Mouse (Mus musculus) layer of hippocampus, adult 2 months (tissue): ENCODE measurements around the gene Krtap28-10. TPM values are rescaled to one million over a fixed set of nuclear protein-coding genes. Genes with fewer than 3 reads are reported as not detected.

Experiments used
- DNase-seq, 2 experiments: peaks; one replicate each; pipeline ENCODE4 v3.0.0; 2022; ENCODE audit warnings: low spot score in 2 of 2
- H3K27ac ChIP-seq: fragments of 200-600 bp; 2 replicates; pipeline ENCODE4 v1.8.1; 2022
- H3K4me3 ChIP-seq: fragments of 200-600 bp; 2 replicates; pipeline ENCODE4 v1.8.1; 2022; ENCODE audit warnings: mild to moderate bottlenecking
- CTCF ChIP-seq: fragments of 200-600 bp; conservative IDR thresholded peaks from 2 replicates; pipeline ENCODE4 v1.8.1; 2022; ENCODE audit warnings: antibody characterized with exemption, mild to moderate bottlenecking, moderate library complexity
- long read RNA-seq, 2 experiments: library from polyadenylated mRNA; stranded (forward); transcript quantifications; one replicate each; pipeline ENCODE4 v2.0.0; 2021; ENCODE audit warnings: borderline mapping rate in 2 of 2
- total RNA-seq, 2 experiments: library from RNA; stranded (reverse); gene quantifications; 2 replicates each; pipeline ENCODE4 v1.2.3; 2021

Gene Krtap28-10
- not detected for total RNA-seq
- long read RNA-seq, experiment 1 = 0 reads
- long read RNA-seq, experiment 2 = 0 reads

DNA sequence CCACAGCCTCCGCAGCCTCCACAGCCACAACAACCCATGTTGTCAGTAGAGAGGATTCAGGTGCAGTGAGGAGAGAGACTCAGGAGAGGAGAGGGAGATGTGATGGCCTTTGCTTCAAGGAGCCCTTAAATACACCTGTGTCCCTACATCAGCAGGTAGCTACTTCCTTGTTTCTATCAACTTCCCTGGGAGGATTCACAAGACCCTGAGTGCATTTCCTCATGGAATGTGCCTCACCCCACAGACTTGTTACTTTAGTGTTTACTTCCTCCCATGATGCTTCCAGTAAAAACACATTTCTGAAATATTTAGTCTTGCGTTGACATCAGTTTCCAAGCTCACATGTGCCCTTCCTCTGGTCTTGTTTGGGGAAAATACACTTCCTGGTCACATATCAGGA is at the start of gene Krtap28-10:
Gene Krtap28-10 (minus strand): TSS at position 101 of the 400 bp plus-strand sequence.
- no peak within 1 kb of the TSS for H3K4me3 ChIP-seq
- no peak for TF ChIP-seq CTCF
- no peak within 1 kb of the TSS for H3K27ac ChIP-seq
- DNase-seq = no peak

DNA sequence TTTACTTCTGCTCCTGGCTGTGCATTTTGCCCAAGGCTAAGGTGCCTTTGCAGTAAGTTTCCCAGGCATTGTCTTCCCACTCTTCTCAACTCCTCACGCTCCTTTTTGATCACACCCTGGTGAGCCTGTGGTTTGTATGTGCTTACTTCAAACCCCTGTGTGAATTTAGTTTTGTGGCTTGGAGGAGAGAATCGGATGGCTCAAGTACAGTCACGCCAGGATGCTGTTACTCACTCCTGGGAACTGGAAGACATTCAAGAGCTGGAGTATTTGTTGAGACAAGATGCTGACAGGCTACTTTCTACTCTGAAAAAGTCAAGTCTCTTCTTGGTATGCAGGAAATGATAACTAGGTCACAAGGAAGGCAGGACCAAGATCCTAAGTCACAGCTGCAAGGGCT is 49.0 kb upstream of the Krtap28-10 start:
- no peak for TF ChIP-seq CTCF
- no peak for DNase-seq
- no peak overlapping the region for H3K4me3 ChIP-seq
- no peak overlapping the region for H3K27ac ChIP-seq

DNA sequence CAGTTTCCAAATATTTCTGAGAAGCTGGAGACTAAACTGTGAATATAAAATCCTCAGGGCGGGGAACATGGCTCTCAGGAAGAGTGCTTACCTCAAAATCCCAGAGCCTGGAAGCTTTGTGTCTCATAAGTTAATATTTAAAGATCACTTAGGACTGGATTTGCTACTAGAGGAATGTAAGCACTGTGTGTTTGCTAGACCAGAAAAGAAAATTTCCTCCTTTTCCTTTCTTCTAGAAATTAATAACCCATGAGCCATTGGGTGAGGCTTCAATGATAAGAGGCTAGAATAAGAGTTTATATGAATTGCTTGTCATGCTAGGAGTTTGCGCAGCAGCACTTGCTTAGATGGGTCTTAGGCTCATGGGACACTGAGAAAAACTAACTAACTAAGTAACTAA is 42.5 kb upstream of the Krtap28-10 start:
- Histone ChIP-seq H3K4me3 (no peak overlapping the region), H3K27ac (no peak overlapping the region)
- no peak for DNase-seq
- TF ChIP-seq CTCF = no peak

DNA sequence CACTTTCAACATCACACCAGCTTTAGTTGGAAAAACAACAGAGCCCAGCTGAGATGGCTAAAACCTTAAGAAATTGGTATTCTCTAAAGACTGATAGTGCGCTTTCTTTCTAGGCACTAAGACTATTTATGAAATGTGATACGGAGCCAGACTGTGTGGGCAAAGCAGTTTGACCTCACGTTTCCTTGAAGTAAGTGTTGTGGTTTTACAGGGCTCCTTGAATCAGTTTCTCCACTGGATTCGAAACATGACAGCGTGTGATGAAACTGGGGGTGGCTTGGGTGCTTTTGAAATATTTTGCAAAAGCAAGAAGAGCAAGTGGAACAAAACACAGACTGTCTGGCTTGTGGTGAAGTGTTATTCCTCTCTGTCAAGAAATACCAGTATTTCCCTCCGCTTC is 34.7 kb upstream of the Krtap28-10 start:
- DNase-seq = peak in 1 of 2 experiments; percentile 5
- no peak for TF ChIP-seq CTCF
- Histone ChIP-seq H3K27ac (no peak overlapping the region), H3K4me3 (no peak overlapping the region)

DNA sequence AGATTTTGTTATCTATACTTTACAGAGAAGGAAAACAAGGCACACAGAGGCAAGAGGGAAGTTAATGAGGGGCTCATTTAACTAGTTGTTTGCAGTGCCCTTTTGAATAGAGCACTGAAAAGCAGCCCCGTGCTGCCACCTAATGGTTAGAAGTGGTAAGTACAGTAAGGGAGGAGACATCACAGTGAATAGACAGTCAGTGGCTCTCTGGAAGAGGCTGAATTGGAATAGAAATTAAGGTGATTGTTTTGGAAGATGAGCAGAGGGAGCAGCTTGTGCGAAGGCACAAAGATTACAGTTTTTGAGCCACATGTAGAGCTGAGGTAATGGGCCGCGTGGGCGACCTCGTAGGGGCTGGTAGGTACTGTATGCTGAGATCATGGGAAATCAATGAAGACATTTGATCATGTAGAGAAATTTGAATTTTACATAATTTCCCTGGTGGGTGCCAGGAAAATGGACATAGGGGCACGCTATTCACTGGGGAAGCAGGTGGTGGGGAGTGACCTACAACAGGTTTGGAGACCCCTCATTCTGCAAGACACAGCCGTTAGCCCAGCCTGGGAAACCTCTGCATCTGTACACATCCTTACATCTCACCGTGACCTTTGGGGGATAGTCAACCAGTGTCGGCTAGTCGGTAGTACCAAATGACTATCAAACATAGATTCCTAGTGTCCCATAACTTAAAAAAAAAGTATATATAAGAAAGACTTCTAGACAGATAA is 34.1 kb upstream of the Krtap28-10 start:
- TF ChIP-seq CTCF = peak; percentile 94
- peak overlapping the region; percentile 41 for H3K4me3 ChIP-seq
- peak; percentile 7 to 55 for DNase-seq
- no peak overlapping the region for H3K27ac ChIP-seq

DNA sequence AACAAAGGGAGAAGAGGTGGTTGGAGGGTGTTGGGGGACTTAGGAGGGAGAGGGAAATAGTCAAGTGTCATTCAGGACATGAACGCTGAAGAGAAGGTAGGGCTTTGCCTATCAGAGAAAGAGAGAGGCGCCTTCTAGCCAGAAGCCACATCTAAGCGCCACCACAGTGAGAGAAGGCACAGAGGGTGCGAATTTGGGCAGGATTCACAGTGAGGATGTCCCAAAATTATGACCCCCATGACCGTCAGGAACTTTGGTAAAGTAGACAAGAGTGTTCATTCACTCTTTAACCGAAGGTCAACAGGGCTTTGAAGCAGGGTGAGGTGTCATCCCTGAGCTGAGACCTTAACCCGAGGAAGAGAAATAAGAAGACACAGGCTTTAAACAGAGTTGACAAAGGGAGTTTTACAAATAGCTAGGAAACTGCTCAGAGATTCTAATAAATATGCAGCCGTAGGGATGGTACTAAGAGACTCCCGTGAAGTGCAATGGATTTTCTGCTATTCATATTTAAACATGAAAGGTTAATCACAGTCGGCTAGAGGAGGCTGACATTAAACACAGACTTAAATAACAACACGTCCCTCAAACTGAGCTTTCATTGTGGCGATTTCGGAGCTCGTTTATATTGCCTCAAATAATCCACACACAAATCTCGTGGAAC is 33.4 kb upstream of the Krtap28-10 start:
- no peak overlapping the region for H3K27ac ChIP-seq
- no peak for TF ChIP-seq CTCF
- DNase-seq = no peak
- peak overlapping the region; percentile 41 for H3K4me3 ChIP-seq

DNA sequence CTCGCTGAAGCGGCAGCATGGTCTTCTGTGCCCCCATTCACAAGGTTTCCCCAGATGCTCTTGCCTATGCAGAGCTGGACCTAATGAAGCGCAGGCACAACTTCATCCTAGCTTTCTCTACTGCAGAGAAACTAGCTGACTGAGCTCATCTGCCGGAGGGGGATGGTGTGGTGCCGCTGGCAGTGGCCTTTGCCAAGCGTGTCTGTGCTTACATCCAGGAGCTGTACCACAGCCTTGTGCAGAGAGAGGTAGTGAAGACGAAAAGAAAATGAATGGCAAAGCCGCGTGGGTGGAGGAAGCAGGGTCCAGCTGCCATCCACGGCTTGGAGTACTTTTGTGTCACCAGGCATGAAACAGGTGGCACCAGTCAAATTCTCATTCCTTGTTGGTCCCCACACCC is 24.9 kb upstream of the Krtap28-10 start:
- peak in 1 of 2 experiments; percentile 22 for DNase-seq
- Histone ChIP-seq H3K4me3 (no peak overlapping the region), H3K27ac (no peak overlapping the region)
- TF ChIP-seq CTCF = no peak

DNA sequence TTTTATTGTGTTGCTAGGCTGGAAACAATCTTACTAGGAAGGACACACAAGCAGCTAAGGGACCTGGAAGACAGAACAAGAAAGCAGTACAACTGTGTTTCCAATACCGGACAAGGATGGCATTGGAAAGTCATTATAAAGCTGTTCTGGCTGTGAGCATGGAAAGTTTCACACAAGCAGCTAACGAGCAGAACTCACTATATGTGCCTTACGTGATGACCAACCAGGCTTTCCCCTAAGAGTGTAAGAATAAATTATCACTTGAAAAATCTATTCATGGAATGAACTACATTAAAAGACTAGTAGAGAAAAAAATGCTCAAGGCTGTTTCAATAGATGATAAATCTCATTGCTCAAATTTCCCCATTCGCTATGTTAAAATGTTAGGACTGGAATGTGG is 24.3 kb upstream of the Krtap28-10 start:
- no peak overlapping the region for H3K27ac ChIP-seq

DNA sequence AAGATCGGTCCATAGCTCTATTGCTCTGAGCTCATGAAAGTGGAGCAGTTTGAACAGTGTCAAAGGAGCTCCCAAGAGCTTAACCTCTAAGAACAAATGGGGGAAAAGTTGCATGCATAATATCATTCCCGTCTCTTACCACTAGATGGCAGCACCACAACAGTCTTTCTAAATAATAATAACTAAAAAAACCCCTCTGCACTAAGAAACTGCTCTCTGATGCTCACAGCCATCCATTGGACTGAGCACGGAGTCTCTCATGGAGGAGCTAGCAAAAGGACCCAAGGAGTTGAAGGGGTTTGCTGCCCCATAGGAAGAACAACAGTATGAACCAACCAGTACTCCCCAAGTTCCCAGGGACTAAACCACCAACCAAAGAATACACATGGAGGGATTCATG is 22.6 kb upstream of the Krtap28-10 start:
- peak; percentile 84 for TF ChIP-seq CTCF
- peak; percentile 9 to 25 for DNase-seq
- Histone ChIP-seq H3K27ac (no peak overlapping the region), H3K4me3 (no peak overlapping the region)

More for the DNA sequence above, 24.3 kb upstream of the Krtap28-10 start:
- DNase-seq = no peak
- TF ChIP-seq CTCF = no peak
- H3K4me3 ChIP-seq = no peak overlapping the region

DNA sequence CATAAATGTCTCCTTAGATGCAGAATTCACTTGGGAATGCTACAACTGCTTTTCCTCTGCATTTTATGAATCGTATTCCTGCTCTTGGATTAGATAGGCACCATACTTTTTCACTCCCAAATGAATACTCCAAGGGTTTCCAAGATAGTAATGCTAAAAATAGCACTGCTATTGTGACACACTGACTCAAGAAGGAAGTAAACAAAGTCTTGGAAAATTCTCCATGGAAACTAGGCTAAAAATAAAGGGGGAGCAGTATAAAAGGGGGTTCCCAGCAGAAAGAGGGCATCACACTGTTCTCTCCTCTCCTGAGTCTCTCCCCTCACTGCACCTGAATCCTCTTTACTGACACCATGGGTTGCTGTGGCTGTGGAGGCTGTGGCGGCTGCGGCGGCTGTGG is 18.4 kb upstream of the Krtap28-10 start, which contains the start of gene Krtap28-13:
Gene Krtap28-13 (plus strand): TSS at position 288 of the 400 bp plus-strand sequence.
- no peak for DNase-seq
- TF ChIP-seq CTCF = no peak
- no peak within 1 kb of the TSS for H3K27ac ChIP-seq
- no peak within 1 kb of the TSS for H3K4me3 ChIP-seq

DNA sequence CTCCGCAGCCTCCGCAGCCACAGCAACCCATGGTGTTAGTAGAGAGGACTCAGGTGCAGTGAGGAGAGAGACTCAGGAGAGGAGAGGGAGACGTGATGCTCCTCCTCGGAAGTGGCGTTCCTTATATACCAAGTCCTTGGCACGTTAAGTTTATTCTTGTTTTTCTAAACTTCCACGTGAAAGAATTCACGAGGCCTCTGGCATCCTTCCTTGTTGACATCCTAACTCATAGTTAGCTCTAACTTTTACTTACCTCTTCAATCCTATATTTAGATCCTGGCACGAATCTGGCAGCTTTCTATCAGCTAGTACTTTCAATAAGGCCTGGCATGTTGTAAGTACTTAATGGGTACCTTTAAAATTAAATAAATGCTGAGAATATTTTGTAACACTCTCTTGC is 17.0 kb upstream of the Krtap28-10 start, which contains the start of gene A030005K14Rik:
Gene A030005K14Rik (minus strand): TSS at position 101 of the 400 bp plus-strand sequence.
- H3K27ac ChIP-seq = no peak within 1 kb of the TSS
- TF ChIP-seq CTCF = no peak
- no peak for DNase-seq
- H3K4me3 ChIP-seq = no peak within 1 kb of the TSS

DNA sequence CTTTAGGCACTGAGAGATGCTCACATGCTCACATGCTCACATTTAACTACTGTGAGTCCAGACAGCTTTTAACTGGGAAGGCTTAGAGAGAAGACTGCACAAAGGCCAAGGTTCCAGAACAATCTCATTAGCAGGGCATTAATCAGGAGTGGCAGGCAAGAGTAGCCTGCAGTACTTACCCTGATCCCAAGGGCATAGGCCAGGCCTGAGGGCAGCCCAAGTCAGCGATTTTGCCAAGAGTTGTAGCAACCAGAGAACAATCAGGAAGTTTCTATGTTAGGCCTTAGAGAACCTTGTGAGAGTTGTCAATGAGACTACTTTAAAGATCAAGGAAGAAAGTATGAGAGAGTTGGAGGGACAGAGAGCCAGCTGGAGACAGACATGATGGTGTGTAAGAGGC is 16.2 kb upstream of the Krtap28-10 start:
- DNase-seq = no peak
- Histone ChIP-seq H3K4me3 (no peak overlapping the region), H3K27ac (no peak overlapping the region)
- no peak for TF ChIP-seq CTCF

DNA sequence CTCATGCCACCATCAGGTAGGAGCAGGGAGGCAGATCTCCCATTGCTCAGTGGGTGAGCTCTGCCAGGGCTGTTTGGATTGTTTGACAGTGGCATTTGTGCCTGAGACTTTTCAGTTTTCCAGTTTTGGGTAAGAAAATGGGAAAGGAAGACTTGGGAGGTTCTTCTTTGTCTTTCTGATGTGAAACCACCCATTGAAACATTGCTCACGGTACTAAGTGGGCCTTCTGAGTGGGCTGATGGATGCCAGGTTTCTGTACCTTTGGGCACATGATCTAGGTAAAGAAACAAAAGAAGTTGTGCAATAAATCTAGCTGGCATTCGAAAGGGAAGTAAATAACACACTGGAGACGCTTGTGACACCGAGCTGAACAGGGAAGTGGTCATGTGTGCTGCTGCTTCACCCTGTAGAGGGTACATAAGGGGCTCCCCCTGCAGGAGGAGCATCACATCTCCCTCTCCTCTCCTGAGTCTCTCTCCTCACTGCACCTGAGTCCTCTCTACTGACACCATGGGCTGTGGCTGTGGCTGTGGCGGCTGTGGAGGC is 2.7 kb upstream of the Krtap28-10 start, which contains the start of gene Gm47969:
Gene Gm47969 (plus strand): TSS at position 51 of the 546 bp plus-strand sequence.
- Histone ChIP-seq H3K27ac (no peak within 1 kb of the TSS), H3K4me3 (no peak within 1 kb of the TSS)
- TF ChIP-seq CTCF = no peak
- no peak for DNase-seq

DNA sequence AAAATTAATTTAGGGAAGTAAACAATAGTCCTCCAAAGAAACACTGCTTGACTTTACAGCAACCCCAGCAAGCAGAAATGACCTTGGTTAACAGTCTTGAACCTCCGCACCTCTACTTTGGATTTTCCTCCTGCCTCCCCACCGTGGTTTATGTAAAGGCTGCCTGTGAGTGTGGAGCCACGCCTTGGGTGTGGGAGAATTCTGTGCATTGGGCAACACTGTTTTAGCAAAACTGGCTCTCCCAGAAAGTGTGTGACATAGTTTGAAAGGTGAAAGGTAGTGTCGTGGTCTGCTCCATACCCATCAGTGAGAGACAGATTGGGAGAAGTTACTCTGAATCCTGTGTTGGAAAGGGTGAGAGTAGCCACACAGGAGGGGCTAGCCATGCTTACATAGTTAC is 3.2 kb downstream of the Krtap28-10 start:
- peak overlapping the region; percentile 86; the same call in 1 of the 2 replicates for H3K27ac ChIP-seq
- H3K4me3 ChIP-seq = no peak overlapping the region
- DNase-seq = no peak
- no peak for TF ChIP-seq CTCF
